Mouse (Mus musculus): Measurements from ENCODE around the gene Lrit3.

DNA sequence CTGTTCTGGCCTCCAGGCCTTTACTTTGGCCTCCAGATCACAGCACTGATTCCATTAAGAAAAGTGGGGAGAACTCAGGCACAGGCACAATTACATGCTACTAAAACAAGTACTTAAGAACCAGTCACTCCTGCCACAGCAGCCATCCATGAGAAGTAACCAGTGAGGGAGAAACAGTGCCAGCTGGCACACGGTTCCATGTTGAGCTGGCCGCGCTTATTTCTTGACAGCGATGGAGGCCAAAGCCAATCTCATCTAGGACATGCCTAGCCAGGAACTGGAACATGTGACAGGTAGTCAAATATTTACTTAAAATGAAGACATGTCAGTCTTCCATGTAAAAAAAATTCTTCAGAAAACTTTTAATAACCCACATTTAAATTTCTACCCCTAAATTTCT is 20.3 kb upstream of the Lrit3 start:
- TF ChIP-seq POLR2A (IDR thresholded peaks at IDR 0.05; ENCODE audit: low read depth, low read length) (no peak), CTCF (IDR thresholded peaks at IDR 0.05; ENCODE audit: extremely low read depth, insufficient read length, insufficient replicate concordance, low read depth, low read length) (no peak)

Data from small intestine, adult 2 months (tissue).